Mouse (Mus musculus) stomach, postnatal 0 days (tissue): ENCODE measurements around the gene Clic1. TPM values are rescaled to one million over a fixed set of nuclear protein-coding genes. Genes with fewer than 3 reads are reported as not detected.
A peak's percentile ranks its signal among the peaks of the same experiment; 100 is the strongest.

Experiments
- ATAC-seq: fragments of 200-750 bp; cut with Nextera tagmentation; 2 replicates; pipeline ENCODE4 v1.8.0; 2017; ENCODE audit not compliant: low FRiP score, low TSS enrichment
- DNase-seq: peaks from one replicate; pipeline ENCODE4 v3.0.0-alpha.2; 2016; ENCODE audit warnings: low spot score
- H3K27ac ChIP-seq: fragments of 300-500 bp; sonication (generic); replicated peaks from 2 replicates; pipeline ENCODE4 v1.5.1; 2014; ENCODE audit warnings: mild to moderate bottlenecking, control low read depth
- H3K27me3 ChIP-seq: fragments of 300-500 bp; sonication (generic); 2 replicates; pipeline ENCODE4 v1.6.1; 2014; ENCODE audit warnings: low read length; ENCODE audit not compliant: control insufficient read depth, insufficient read depth
- H3K36me3 ChIP-seq: fragments of 300-500 bp; sonication (generic); 2 replicates; pipeline ENCODE4 v1.6.1; 2014; ENCODE audit warnings: low read length, mixed read lengths; ENCODE audit not compliant: control insufficient read depth, insufficient read depth
- H3K4me1 ChIP-seq: fragments of 300-500 bp; sonication (generic); replicated peaks from 2 replicates; pipeline ENCODE4 v1.6.1; 2014; ENCODE audit warnings: antibody characterized with exemption; ENCODE audit not compliant: control insufficient read depth, insufficient read depth
- H3K4me2 ChIP-seq: fragments of 300-500 bp; sonication (generic); replicated peaks from 2 replicates; pipeline ENCODE4 v1.6.1; 2014; ENCODE audit warnings: low read depth, mild to moderate bottlenecking, control low read depth, moderate library complexity
- H3K4me3 ChIP-seq: fragments of 300-500 bp; sonication (generic); 2 replicates; pipeline ENCODE4 v1.5.1; 2014; ENCODE audit warnings: low read depth, low read length, control low read depth
- H3K9ac ChIP-seq: fragments of 300-500 bp; sonication (generic); 2 replicates; pipeline ENCODE4 v1.6.1; 2014; ENCODE audit warnings: mild to moderate bottlenecking, low read length, control low read depth, mixed read lengths
- H3K9me3 ChIP-seq: fragments of 300-500 bp; sonication (generic); 2 replicates; pipeline ENCODE4 v1.6.1; 2016; ENCODE audit warnings: low read length; ENCODE audit not compliant: control insufficient read depth
- CTCF ChIP-seq: IDR thresholded peaks from 2 replicates; pipeline ENCODE4 v1.5.1; 2016; ENCODE audit warnings: antibody characterized with exemption, low read depth, mild to moderate bottlenecking, moderate library complexity
- EP300 ChIP-seq: optimal IDR thresholded peaks from 2 replicates; pipeline ENCODE3; 2016; ENCODE audit warnings: antibody characterized with exemption
- WGBS: fragments of 180-500 bp; shearing (Covaris S2); extraction: QIAGEN DNeasy Blood & Tissue Kit; methylation state at CpG from one replicate; pipeline ENCODE4 v1.1.7; 2014; 5-methylcytosine and 5-hydroxymethylcytosine counted together
- polyA plus RNA-seq: library from polyadenylated mRNA; unstranded; fragments of >200 nt; fragmentation: Nextera tagmentation; extraction: Ambion mirVana; gene quantifications from 2 replicates; pipeline ENCODE4 v1.2.1, GENCODE M21; 2015

Gene Clic1
- polyA plus RNA-seq, 1 experiment from 2014 or later, result 344 TPM

DNA sequence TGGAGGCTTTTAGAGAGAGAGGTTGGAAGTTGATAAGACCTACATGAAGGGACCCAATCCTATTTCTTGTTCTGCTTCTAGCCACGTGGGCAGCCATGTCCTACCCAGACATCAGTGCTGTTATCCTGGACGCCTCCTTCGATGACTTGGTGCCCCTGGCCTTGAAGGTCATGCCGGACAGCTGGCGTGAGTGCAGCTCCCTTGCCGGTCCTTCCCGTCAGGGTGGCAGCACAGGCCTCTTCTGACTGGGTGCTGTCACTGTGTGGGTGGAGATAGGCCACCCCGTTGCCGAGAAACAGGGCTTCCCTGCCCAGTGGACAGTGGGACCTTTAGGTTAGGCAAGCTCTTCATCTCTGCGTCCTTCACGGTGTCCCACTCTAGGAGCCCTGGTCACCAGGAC, 51.4 kb downstream of the Clic1 start:
- H3K9ac ChIP-seq, result no peak overlapping the region
- H3K9me3 ChIP-seq, result no peaks in the 10 kb centered on the region
- no peak for ATAC-seq
- DNase-seq, result no peak
- H3K4me1 ChIP-seq, result no peaks in the 10 kb centered on the region
- H3K27ac ChIP-seq, result no peak overlapping the region
- TF ChIP-seq EP300 (no peak), CTCF (no peak)
- H3K36me3 ChIP-seq, result peaks cover 28% of the 10 kb centered on the region
- no peak overlapping the region for H3K4me3 ChIP-seq
- H3K27me3 ChIP-seq, result no peaks in the 10 kb centered on the region
- H3K4me2 ChIP-seq, result no peak overlapping the region
- 89% methylated on average over 11 of the region's 11 CpGs for WGBS

DNA sequence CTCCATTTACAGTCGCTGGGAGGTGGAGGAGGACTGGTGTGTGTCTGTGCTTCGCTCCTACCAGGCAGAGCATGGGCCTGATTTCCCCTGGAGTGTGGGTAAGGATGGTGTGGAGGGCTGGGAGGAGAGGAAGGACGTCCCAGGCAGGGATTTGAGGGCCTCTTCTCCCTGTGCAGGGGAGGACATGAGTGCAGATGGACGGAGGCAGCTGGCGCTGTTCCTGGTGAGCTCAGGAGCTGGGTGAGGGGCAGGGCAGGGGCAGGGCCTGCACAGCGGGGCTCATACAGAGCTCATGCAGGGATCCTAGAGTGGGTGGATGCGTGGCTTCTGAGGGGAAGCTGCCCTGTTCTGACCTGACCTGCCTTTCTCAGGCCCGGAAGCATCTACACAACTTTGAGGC, 52.5 kb downstream of the Clic1 start:
- Histone ChIP-seq H3K9me3 (no peaks in the 10 kb centered on the region), H3K4me2 (no peak overlapping the region), H3K4me1 (no peaks in the 10 kb centered on the region), H3K27ac (no peak overlapping the region), H3K9ac (no peak overlapping the region), H3K36me3 (peaks cover 24% of the 10 kb centered on the region), H3K27me3 (no peaks in the 10 kb centered on the region), H3K4me3 (no peak overlapping the region)
- no peak for ATAC-seq
- no peak for DNase-seq
- 76% methylated on average over 8 of the region's 8 CpGs for WGBS
- no peak for TF ChIP-seq CTCF
- TF ChIP-seq EP300, result no peak

DNA sequence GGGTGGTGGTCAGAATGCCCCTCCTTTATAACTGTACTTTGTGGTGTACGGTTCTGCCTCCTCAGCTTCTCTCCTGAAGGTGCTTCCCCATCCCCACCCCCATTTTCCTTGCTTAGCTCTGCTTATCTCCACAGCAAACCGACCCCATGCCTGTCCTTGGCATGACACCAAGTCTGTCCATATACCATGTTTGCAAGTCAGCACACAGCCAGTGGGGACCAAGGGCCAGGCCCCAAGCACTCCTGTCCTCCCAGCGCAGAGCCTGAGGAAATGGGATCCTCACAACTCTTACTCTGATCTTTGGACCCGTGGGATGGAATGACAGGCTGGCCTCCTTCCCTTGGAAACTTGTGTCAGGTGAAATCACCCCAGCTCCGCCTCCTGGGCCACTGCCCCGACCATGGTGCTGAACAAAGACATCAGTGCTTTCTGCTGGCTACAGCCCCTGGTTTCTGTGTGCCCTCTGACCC, 53.5 kb downstream of the Clic1 start:
- WGBS, result 54% methylated on average over 6 of the region's 6 CpGs

DNA sequence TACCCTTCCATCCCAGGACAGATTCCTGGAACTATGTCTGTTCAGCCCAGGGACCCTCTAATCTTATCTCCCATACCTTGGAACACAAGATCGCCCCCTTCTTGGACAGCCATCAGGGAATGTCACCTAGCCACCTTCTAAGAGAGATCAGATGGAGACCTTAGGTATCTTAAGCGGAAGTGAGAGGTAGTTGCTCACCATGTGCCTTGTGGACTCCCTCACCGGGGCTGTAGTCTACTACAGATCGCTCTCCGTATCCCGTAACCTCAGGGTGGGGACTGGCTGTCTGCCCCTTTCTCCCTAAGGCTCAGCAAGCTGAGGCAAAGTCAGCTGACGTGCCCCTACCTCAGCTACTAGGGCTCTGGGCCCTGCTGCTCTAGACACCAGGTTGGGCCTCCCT, 54.3 kb downstream of the Clic1 start:
- Histone ChIP-seq H3K27ac (no peak overlapping the region), H3K4me1 (no peaks in the 10 kb centered on the region), H3K9me3 (no peaks in the 10 kb centered on the region), H3K4me2 (no peak overlapping the region), H3K27me3 (no peaks in the 10 kb centered on the region), H3K9ac (no peak overlapping the region), H3K36me3 (peaks cover 20% of the 10 kb centered on the region), H3K4me3 (no peak overlapping the region)
- DNase-seq, result no peak
- 92% methylated on average over 7 of the region's 7 CpGs for WGBS
- no peak for ATAC-seq
- TF ChIP-seq EP300 (no peak), CTCF (no peak)

More for the DNA sequence above, 53.5 kb downstream of the Clic1 start:
- no peak overlapping the region for H3K4me3 ChIP-seq
- no peak overlapping the region for H3K27ac ChIP-seq
- no peaks in the 10 kb centered on the region for H3K27me3 ChIP-seq
- ATAC-seq, result no peak
- H3K4me2 ChIP-seq, result no peak overlapping the region
- DNase-seq, result no peak
- H3K9me3 ChIP-seq, result no peaks in the 10 kb centered on the region
- no peak for TF ChIP-seq CTCF
- no peak for TF ChIP-seq EP300
- H3K9ac ChIP-seq, result no peak overlapping the region
- H3K4me1 ChIP-seq, result no peaks in the 10 kb centered on the region
- peaks cover 21% of the 10 kb centered on the region for H3K36me3 ChIP-seq

DNA sequence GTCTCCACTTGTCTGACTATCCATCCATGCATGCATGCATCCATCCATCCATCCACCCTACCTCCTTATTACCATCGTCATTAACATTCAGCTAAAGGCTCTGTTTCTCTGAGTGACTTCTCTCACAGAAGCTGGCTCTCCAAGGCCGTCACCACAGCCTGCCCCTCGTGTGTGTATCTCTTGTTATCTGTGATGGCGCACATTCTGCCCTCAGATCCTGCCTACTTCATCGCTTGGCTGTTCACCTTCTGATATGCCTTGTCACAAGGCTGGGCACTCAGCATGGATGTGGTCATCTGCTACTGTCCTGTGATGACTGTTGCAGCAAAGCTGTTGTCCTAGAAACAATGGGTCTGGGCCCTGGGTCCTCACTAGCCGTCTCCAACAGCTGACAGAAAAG, 55.0 kb downstream of the Clic1 start:
- H3K36me3 ChIP-seq, result peaks cover 20% of the 10 kb centered on the region
- no peak overlapping the region for H3K4me3 ChIP-seq
- no peak overlapping the region for H3K27ac ChIP-seq
- no peak overlapping the region for H3K9ac ChIP-seq
- H3K4me1 ChIP-seq, result no peaks in the 10 kb centered on the region
- no peaks in the 10 kb centered on the region for H3K9me3 ChIP-seq
- ATAC-seq (no peak), DNase-seq (no peak)
- 73% methylated on average over 6 of the region's 6 CpGs for WGBS
- H3K4me2 ChIP-seq, result no peak overlapping the region
- no peak for TF ChIP-seq CTCF
- no peak for TF ChIP-seq EP300
- no peaks in the 10 kb centered on the region for H3K27me3 ChIP-seq

DNA sequence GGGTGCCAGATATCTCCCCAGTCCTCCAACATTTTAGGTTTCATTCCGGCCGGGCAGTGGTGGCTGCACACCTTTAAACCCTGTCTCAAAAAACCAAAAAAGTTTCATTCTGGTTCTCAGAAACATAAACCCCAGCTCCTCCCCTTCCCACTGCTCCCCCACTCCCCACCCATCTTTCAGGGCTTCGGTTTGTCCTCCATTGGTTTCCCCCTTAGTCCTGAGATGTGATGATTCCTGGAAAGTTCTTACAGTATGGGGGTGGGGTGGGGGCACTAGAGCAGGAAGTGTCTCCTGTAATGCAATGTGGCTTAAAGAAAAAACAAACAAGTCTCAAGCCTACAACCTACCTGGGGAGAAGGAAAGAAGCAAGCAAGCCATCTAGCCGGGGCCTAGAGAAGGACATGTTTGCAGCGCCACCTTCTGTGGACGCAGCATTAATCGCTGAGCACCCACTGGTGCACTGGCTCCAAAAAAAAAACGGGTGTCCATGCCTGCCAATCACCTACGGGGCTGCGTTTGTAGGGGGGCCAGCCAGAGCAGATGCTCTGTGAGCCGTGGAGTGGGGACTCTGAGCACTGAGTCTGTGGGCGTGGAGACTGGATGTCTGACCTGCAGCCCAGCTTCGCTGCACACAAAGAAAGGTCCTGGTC, 56.1 kb downstream of the Clic1 start:
- TF ChIP-seq EP300, result no peak
- peak; percentile 80 for TF ChIP-seq CTCF
- WGBS, result 26% methylated on average over 13 of the region's 13 CpGs
- no peaks in the 10 kb centered on the region for H3K4me1 ChIP-seq
- peak overlapping the region; percentile 31; the same call in 1 of the 2 replicates for H3K9ac ChIP-seq
- peaks cover 16% of the 10 kb centered on the region for H3K36me3 ChIP-seq
- H3K4me3 ChIP-seq, result no peak overlapping the region
- peak; percentile 66 for DNase-seq
- 0 out of 2 replicates have a peak, but pooled peaks have one; percentile 36 for ATAC-seq
- H3K27ac ChIP-seq, result no peak overlapping the region
- H3K4me2 ChIP-seq, result no peak overlapping the region
- no peaks in the 10 kb centered on the region for H3K27me3 ChIP-seq
- H3K9me3 ChIP-seq, result no peaks in the 10 kb centered on the region
